Mouse (Mus musculus): ENCODE measurements around the gene Tmem121. TPM values are rescaled to one million over a fixed set of nuclear protein-coding genes. Genes with fewer than 3 reads are reported as not detected.

Gene Tmem121
- polyA plus RNA-seq, 1 experiment from 2014 or later: 4.2 TPM

- Histone ChIP-seq H3K4me3 (ENCODE audit: low read length) (no peak overlapping the region), H3K4me2 (replicated peaks; ENCODE audit: low read depth, low read length) (no peak overlapping the region), H3K4me1 (ENCODE audit: control insufficient read depth, insufficient read depth, low read length) (peaks cover 7% of the 10 kb centered on the region; the same call in 1 of the 2 replicates), H3K36me3 (ENCODE audit: control insufficient read depth, insufficient read depth, low read length) (no peaks in the 10 kb centered on the region; the same call in 1 of the 2 replicates), H3K27ac (ENCODE audit: low read depth, low read length) (no peak overlapping the region), H3K9me3 (ENCODE audit: control insufficient read depth, low read length) (no peaks in the 10 kb centered on the region), H3K9ac (ENCODE audit: low read depth, low read length) (no peak overlapping the region), H3K27me3 (ENCODE audit: control insufficient read depth, insufficient read depth, low read length) (no peaks in the 10 kb centered on the region)
- no peak for ATAC-seq (ENCODE audit: low FRiP score, low TSS enrichment)
- WGBS: 41% methylated on average over 16 of the region's 16 CpGs
Observed at GRCm38 (mm10) chr12:113148381-113149035, 37.2 kb upstream of the Tmem121 start.

GRCm38 (mm10) chr12:113149341-113149740 is 36.4 kb upstream of the Tmem121 start:
- Histone ChIP-seq H3K4me1 (ENCODE audit: control insufficient read depth, insufficient read depth, low read length) (peaks cover 7% of the 10 kb centered on the region; the same call in 1 of the 2 replicates), H3K4me2 (replicated peaks; ENCODE audit: low read depth, low read length) (no peak overlapping the region), H3K27me3 (ENCODE audit: control insufficient read depth, insufficient read depth, low read length) (no peaks in the 10 kb centered on the region), H3K36me3 (ENCODE audit: control insufficient read depth, insufficient read depth, low read length) (no peaks in the 10 kb centered on the region), H3K4me3 (ENCODE audit: low read length) (no peak overlapping the region), H3K27ac (ENCODE audit: low read depth, low read length) (no peak overlapping the region), H3K9ac (ENCODE audit: low read depth, low read length) (no peak overlapping the region), H3K9me3 (ENCODE audit: control insufficient read depth, low read length) (no peaks in the 10 kb centered on the region)
- WGBS: 74% methylated on average over 4 of the region's 4 CpGs
- no peak for ATAC-seq (ENCODE audit: low FRiP score, low TSS enrichment)

- Histone ChIP-seq H3K4me1 (ENCODE audit: control insufficient read depth, insufficient read depth, low read length) (peaks cover 11% of the 10 kb centered on the region; the same call in 1 of the 2 replicates), H3K27me3 (ENCODE audit: control insufficient read depth, insufficient read depth, low read length) (no peaks in the 10 kb centered on the region), H3K27ac (ENCODE audit: low read depth, low read length) (no peak overlapping the region), H3K4me2 (replicated peaks; ENCODE audit: low read depth, low read length) (no peak overlapping the region), H3K4me3 (ENCODE audit: low read length) (no peak overlapping the region), H3K9me3 (ENCODE audit: control insufficient read depth, low read length) (no peaks in the 10 kb centered on the region), H3K36me3 (ENCODE audit: control insufficient read depth, insufficient read depth, low read length) (no peaks in the 10 kb centered on the region), H3K9ac (ENCODE audit: low read depth, low read length) (no peak overlapping the region)
- ATAC-seq (ENCODE audit: low FRiP score, low TSS enrichment): no peak
- 71% methylated on average over 3 of the region's 3 CpGs for WGBS
Observed at GRCm38 (mm10) chr12:113149896-113150295, 35.8 kb upstream of the Tmem121 start.

- Histone ChIP-seq H3K27me3 (ENCODE audit: control insufficient read depth, insufficient read depth, low read length) (no peaks in the 10 kb centered on the region), H3K4me1 (ENCODE audit: control insufficient read depth, insufficient read depth, low read length) (peaks cover 17% of the 10 kb centered on the region; the same call in 1 of the 2 replicates)
Observed at GRCm38 (mm10) chr12:113150591-113150990, 35.1 kb upstream of the Tmem121 start.

GRCm38 (mm10) chr12:113151046-113151445 is 34.7 kb upstream of the Tmem121 start:
- no peaks in the 10 kb centered on the region for H3K9me3 ChIP-seq (ENCODE audit: control insufficient read depth, low read length)
- H3K27me3 ChIP-seq (ENCODE audit: control insufficient read depth, insufficient read depth, low read length): no peaks in the 10 kb centered on the region
- no peak overlapping the region for H3K4me2 ChIP-seq (replicated peaks; ENCODE audit: low read depth, low read length)
- H3K9ac ChIP-seq (ENCODE audit: low read depth, low read length): no peak overlapping the region
- 67% methylated on average over 8 of the region's 8 CpGs for WGBS
- H3K4me3 ChIP-seq (ENCODE audit: low read length): no peak overlapping the region
- H3K4me1 ChIP-seq (ENCODE audit: control insufficient read depth, insufficient read depth, low read length): peaks cover 17% of the 10 kb centered on the region; the same call in 1 of the 2 replicates
- H3K27ac ChIP-seq (ENCODE audit: low read depth, low read length): no peak overlapping the region
- no peak for ATAC-seq (ENCODE audit: low FRiP score, low TSS enrichment)
- H3K36me3 ChIP-seq (ENCODE audit: control insufficient read depth, insufficient read depth, low read length): no peaks in the 10 kb centered on the region

More at GRCm38 (mm10) chr12:113150591-113150990, 35.1 kb upstream of the Tmem121 start:
- no peak overlapping the region for H3K4me2 ChIP-seq (replicated peaks; ENCODE audit: low read depth, low read length)
- no peak for ATAC-seq (ENCODE audit: low FRiP score, low TSS enrichment)
- H3K4me3 ChIP-seq (ENCODE audit: low read length): no peak overlapping the region
- WGBS: 80% methylated on average over 4 of the region's 4 CpGs
- H3K9me3 ChIP-seq (ENCODE audit: control insufficient read depth, low read length): no peaks in the 10 kb centered on the region
- no peaks in the 10 kb centered on the region for H3K36me3 ChIP-seq (ENCODE audit: control insufficient read depth, insufficient read depth, low read length)
- no peak overlapping the region for H3K27ac ChIP-seq (ENCODE audit: low read depth, low read length)
- no peak overlapping the region for H3K9ac ChIP-seq (ENCODE audit: low read depth, low read length)

GRCm38 (mm10) chr12:113151661-113152271 is 34.0 kb upstream of the Tmem121 start:
- Histone ChIP-seq H3K9ac (ENCODE audit: low read depth, low read length) (peak overlapping the region; percentile 5), H3K27ac (ENCODE audit: low read depth, low read length) (no peak overlapping the region), H3K36me3 (ENCODE audit: control insufficient read depth, insufficient read depth, low read length) (no peaks in the 10 kb centered on the region), H3K4me1 (ENCODE audit: control insufficient read depth, insufficient read depth, low read length) (peaks cover 17% of the 10 kb centered on the region; the same call in 1 of the 2 replicates), H3K4me3 (ENCODE audit: low read length) (peak overlapping the region; percentile 41), H3K4me2 (replicated peaks; ENCODE audit: low read depth, low read length) (peak overlapping the region; percentile 60), H3K9me3 (ENCODE audit: control insufficient read depth, low read length) (no peaks in the 10 kb centered on the region), H3K27me3 (ENCODE audit: control insufficient read depth, insufficient read depth, low read length) (no peaks in the 10 kb centered on the region)
- under 1% methylated on average over 36 of the region's 36 CpGs for WGBS
- no peak for ATAC-seq (ENCODE audit: low FRiP score, low TSS enrichment)

GRCm38 (mm10) chr12:113152272-113152661 is 33.5 kb upstream of the Tmem121 start:
- H3K4me2 ChIP-seq (replicated peaks; ENCODE audit: low read depth, low read length): peak overlapping the region; percentile 60
- H3K4me1 ChIP-seq (ENCODE audit: control insufficient read depth, insufficient read depth, low read length): peaks cover 21% of the 10 kb centered on the region; the same call in 1 of the 2 replicates
- peak overlapping the region; percentile 5 for H3K9ac ChIP-seq (ENCODE audit: low read depth, low read length)
- no peaks in the 10 kb centered on the region for H3K9me3 ChIP-seq (ENCODE audit: control insufficient read depth, low read length)
- peak overlapping the region; percentile 41 for H3K4me3 ChIP-seq (ENCODE audit: low read length)
- H3K27ac ChIP-seq (ENCODE audit: low read depth, low read length): no peak overlapping the region
- no peak for ATAC-seq (ENCODE audit: low FRiP score, low TSS enrichment)
- H3K27me3 ChIP-seq (ENCODE audit: control insufficient read depth, insufficient read depth, low read length): no peaks in the 10 kb centered on the region
- WGBS: 27% methylated on average over 19 of the region's 19 CpGs
- no peaks in the 10 kb centered on the region for H3K36me3 ChIP-seq (ENCODE audit: control insufficient read depth, insufficient read depth, low read length)

- Histone ChIP-seq H3K36me3 (ENCODE audit: control insufficient read depth, insufficient read depth, low read length) (no peaks in the 10 kb centered on the region), H3K27ac (ENCODE audit: low read depth, low read length) (no peak overlapping the region), H3K9me3 (ENCODE audit: control insufficient read depth, low read length) (no peaks in the 10 kb centered on the region), H3K27me3 (ENCODE audit: control insufficient read depth, insufficient read depth, low read length) (no peaks in the 10 kb centered on the region), H3K4me1 (ENCODE audit: control insufficient read depth, insufficient read depth, low read length) (peaks cover 25% of the 10 kb centered on the region; the same call in 1 of the 2 replicates), H3K4me3 (ENCODE audit: low read length) (no peak overlapping the region), H3K4me2 (replicated peaks; ENCODE audit: low read depth, low read length) (no peak overlapping the region), H3K9ac (ENCODE audit: low read depth, low read length) (no peak overlapping the region)
- WGBS: 80% methylated on average over 6 of the region's 6 CpGs
- no peak for ATAC-seq (ENCODE audit: low FRiP score, low TSS enrichment)
Observed at GRCm38 (mm10) chr12:113152991-113153525, 32.7 kb upstream of the Tmem121 start.

GRCm38 (mm10) chr12:113153971-113154370 is 31.8 kb upstream of the Tmem121 start:
- no peak for ATAC-seq (ENCODE audit: low FRiP score, low TSS enrichment)
- Histone ChIP-seq H3K27me3 (ENCODE audit: control insufficient read depth, insufficient read depth, low read length) (no peaks in the 10 kb centered on the region), H3K27ac (ENCODE audit: low read depth, low read length) (no peak overlapping the region), H3K4me3 (ENCODE audit: low read length) (no peak overlapping the region), H3K36me3 (ENCODE audit: control insufficient read depth, insufficient read depth, low read length) (no peaks in the 10 kb centered on the region; the same call in 1 of the 2 replicates), H3K4me2 (replicated peaks; ENCODE audit: low read depth, low read length) (no peak overlapping the region), H3K9ac (ENCODE audit: low read depth, low read length) (no peak overlapping the region), H3K4me1 (ENCODE audit: control insufficient read depth, insufficient read depth, low read length) (peaks cover 25% of the 10 kb centered on the region; the same call in 1 of the 2 replicates), H3K9me3 (ENCODE audit: control insufficient read depth, low read length) (no peaks in the 10 kb centered on the region)
- 90% methylated on average over 7 of the region's 7 CpGs for WGBS
